9 mouse cellular contexts compared by ENCODE assay signal in genomic region chr19:45079769-45080515, GRCm38 (mm10). TPM values are rescaled to one million over a fixed set of nuclear protein-coding genes. Genes with fewer than 3 reads are reported as not detected.
DNase-seq lines count a peak whose midpoint lies in the region; ATAC-seq and TF ChIP-seq lines count a peak whose summit lies in the region.
"Had no signal": no experiment of that assay in that cellular context is flagged by ENCODE, and none has a peak within 500 bp of the region (broad histone marks: within the 10 kb centered on the region; RNA-seq: fewer than 3 reads in every experiment).

No protein-coding gene starts in this region.

- H3K36me3 ChIP-seq in hindbrain, embryonic 14.5 days (replicated peaks; ENCODE audit: control insufficient read depth, insufficient read depth), result no peaks in the 10 kb centered on the region
- H3K36me3 ChIP-seq in limb, embryonic 10.5 days, result no peaks in the 10 kb centered on the region
- no peaks in the 10 kb centered on the region for H3K36me3 ChIP-seq in midbrain, embryonic 11.5 days (ENCODE audit: control insufficient read depth, insufficient read depth, low read length)
- no peaks in the 10 kb centered on the region for H3K36me3 ChIP-seq in stomach, embryonic 14.5 days (ENCODE audit: control insufficient read depth, insufficient read depth, low read length)

- H3K27ac ChIP-seq in gastrocnemius, adult 2 months, result peak overlapping the region; percentile 68
- H3K27ac ChIP-seq in hindbrain, embryonic 14.5 days, result no peak overlapping the region
- H3K27ac ChIP-seq in limb, embryonic 10.5 days, result peak overlapping the region; percentile 42; the same call in 1 of the 2 replicates
- H3K27ac ChIP-seq in midbrain, embryonic 11.5 days (ENCODE audit: low read depth, low read length), result no peak overlapping the region
- H3K27ac ChIP-seq in stomach, embryonic 14.5 days (ENCODE audit: low read length), result 0 out of 2 replicates have a peak overlapping the region, but pooled peaks have one; percentile 11
- H3K27ac ChIP-seq: macrophage had no signal

- intact Hi-C loops in gastrocnemius, adult 2 months (cut with DNase I), result no loop called here

- H3K4me3 ChIP-seq in gastrocnemius, adult 2 months, result peak overlapping the region; percentile 63
- H3K4me3 ChIP-seq in hindbrain, embryonic 14.5 days (replicated peaks; ENCODE audit: low read length), result peak overlapping the region; percentile 22
- H3K4me3 ChIP-seq in limb, embryonic 10.5 days, result peak overlapping the region; percentile 45
- H3K4me3 ChIP-seq in midbrain, embryonic 11.5 days (ENCODE audit: low read depth, low read length), result peak overlapping the region; percentile 23
- peak overlapping the region; percentile 25 for H3K4me3 ChIP-seq in stomach, embryonic 14.5 days (ENCODE audit: low read depth, low read length)

- H3K9ac ChIP-seq in hindbrain, embryonic 14.5 days, result peak overlapping the region; percentile 39
- no peak overlapping the region for H3K9ac ChIP-seq in midbrain, embryonic 11.5 days (ENCODE audit: low read length)
- H3K9ac ChIP-seq in stomach, embryonic 14.5 days (replicated peaks; ENCODE audit: low read depth, low read length), result no peak overlapping the region; the same call in 1 of the 2 replicates

- H3K9me3 ChIP-seq in hindbrain, embryonic 14.5 days (ENCODE audit: control insufficient read depth, low read length), result no peaks in the 10 kb centered on the region
- H3K9me3 ChIP-seq in limb, embryonic 10.5 days (replicated peaks), result no peaks in the 10 kb centered on the region
- no peaks in the 10 kb centered on the region for H3K9me3 ChIP-seq in midbrain, embryonic 11.5 days (ENCODE audit: control insufficient read depth, low read length)
- no peaks in the 10 kb centered on the region for H3K9me3 ChIP-seq in stomach, embryonic 14.5 days (ENCODE audit: control insufficient read depth, low read depth, low read length)

- H3K4me2 ChIP-seq in hindbrain, embryonic 14.5 days (replicated peaks), result peak overlapping the region; percentile 52
- peak overlapping the region; percentile 27 for H3K4me2 ChIP-seq in midbrain, embryonic 11.5 days
- peak overlapping the region; percentile 47 for H3K4me2 ChIP-seq in stomach, embryonic 14.5 days (replicated peaks; ENCODE audit: low read depth, low read length)

- under 1% methylated on average over 45 of the region's 45 CpGs for WGBS in hindbrain, embryonic 14.5 days
- 1% methylated on average over 45 of the region's 45 CpGs for WGBS in limb, embryonic 10.5 days
- WGBS in midbrain, embryonic 11.5 days, result under 1% methylated on average over 45 of the region's 45 CpGs
- WGBS in stomach, embryonic 14.5 days, result under 1% methylated on average over 45 of the region's 45 CpGs

- ATAC-seq in hindbrain, embryonic 14.5 days (ENCODE audit: low FRiP score), result no peak
- ATAC-seq in midbrain, embryonic 11.5 days (ENCODE audit: low FRiP score), result no peak
- no peak for ATAC-seq in stomach, embryonic 14.5 days (ENCODE audit: insufficient number of reproducible peaks, insufficient read depth, low FRiP score, low read depth)

- DNase-seq in frontal cortex, postnatal 36 days (ENCODE audit: low spot score in 2 of 2), result peak; percentile 68 to 72
- DNase-seq in frontal cortex, postnatal 10 days (ENCODE audit: low spot score in 2 of 2), result no peak
- peak; percentile 72 for DNase-seq in cerebellum, adult 8-10 months
- peak; percentile 78 for DNase-seq in gastrocnemius, adult 2 months
- no peak for DNase-seq in hindbrain, embryonic 14.5 days (ENCODE audit: low spot score)
- DNase-seq in limb, embryonic 10.5 days (ENCODE audit: low spot score), result peak; percentile 74
- DNase-seq in midbrain, embryonic 11.5 days (ENCODE audit: low spot score, missing footprints), result peak; percentile 93

- no peak for TF ChIP-seq CTCF in gastrocnemius, adult 2 months (IDR thresholded peaks at IDR 0.05)

- H3K27me3 ChIP-seq in hindbrain, embryonic 14.5 days (ENCODE audit: control insufficient read depth, insufficient read depth, low read length), result peaks cover 83% of the 10 kb centered on the region
- peaks cover 97% of the 10 kb centered on the region for H3K27me3 ChIP-seq in limb, embryonic 10.5 days (ENCODE audit: low read depth, poor library complexity, severe bottlenecking)
- peaks cover 62% of the 10 kb centered on the region for H3K27me3 ChIP-seq in midbrain, embryonic 11.5 days (ENCODE audit: control insufficient read depth, insufficient read depth, low read length)
- peaks cover 50% of the 10 kb centered on the region for H3K27me3 ChIP-seq in stomach, embryonic 14.5 days (ENCODE audit: control insufficient read depth, insufficient read depth, low read length)

- peaks cover 28% of the 10 kb centered on the region for H3K4me1 ChIP-seq in hindbrain, embryonic 14.5 days (replicated peaks; ENCODE audit: control insufficient read depth, insufficient read depth, low read length)
- peaks cover 78% of the 10 kb centered on the region for H3K4me1 ChIP-seq in limb, embryonic 10.5 days
- H3K4me1 ChIP-seq in midbrain, embryonic 11.5 days (ENCODE audit: control insufficient read depth, insufficient read depth, low read length), result peaks cover 31% of the 10 kb centered on the region
- peaks cover 28% of the 10 kb centered on the region; the same call in 1 of the 2 replicates for H3K4me1 ChIP-seq in stomach, embryonic 14.5 days (ENCODE audit: control insufficient read depth, insufficient read depth, low read length)

RNA-seq across cellular contexts. Expression of gene Kazald1, which starts 4.9 kb away (rescaled TPM):
- 1 to 10 TPM; 4.2 to 5.9 TPM for total RNA-seq in gastrocnemius, adult 2 months (2021)
- 2.5 and 4.9 TPM in 2 replicates for polyA plus RNA-seq in hindbrain, embryonic 14.5 days (2014; fragmentation: Nextera tagmentation; extraction: Ambion mirVana)
- polyA plus RNA-seq in limb, embryonic 10.5 days (2016; fragmentation: Nextera tagmentation; extraction: Ambion mirVana), result 1.0 and 1.5 TPM in 2 replicates
- 0.38 and 0.39 TPM in 2 replicates for polyA plus RNA-seq in midbrain, embryonic 11.5 days (2014; fragmentation: Nextera tagmentation; extraction: Ambion mirVana)
- 1.3 and 4.7 TPM in 2 replicates for polyA plus RNA-seq in stomach, embryonic 14.5 days (2014; fragmentation: Nextera tagmentation; extraction: Ambion mirVana)

RNA-seq across cellular contexts. Expression of gene Sfxn3, which starts 32.6 kb away (rescaled TPM):
- 10 to 100 TPM; 17.1 to 25.1 TPM for total RNA-seq in gastrocnemius, adult 2 months (2021)
- polyA plus RNA-seq in hindbrain, embryonic 14.5 days (2014; fragmentation: Nextera tagmentation; extraction: Ambion mirVana), result 67.8 and 77.0 TPM in 2 replicates
- polyA plus RNA-seq in limb, embryonic 10.5 days (2016; fragmentation: Nextera tagmentation; extraction: Ambion mirVana), result 4.6 and 8.4 TPM in 2 replicates
- 17.7 and 20.4 TPM in 2 replicates for polyA plus RNA-seq in midbrain, embryonic 11.5 days (2014; fragmentation: Nextera tagmentation; extraction: Ambion mirVana)
- polyA plus RNA-seq in stomach, embryonic 14.5 days (2014; fragmentation: Nextera tagmentation; extraction: Ambion mirVana), result 28.8 and 34.5 TPM in 2 replicates

RNA-seq across cellular contexts. Expression of gene Pdzd7, which starts 34.4 kb away (rescaled TPM):
- total RNA-seq in gastrocnemius, adult 2 months (2021), result 1 to 10 TPM; 5.9 to 6.8 TPM
- 2.5 and 2.9 TPM in 2 replicates for polyA plus RNA-seq in hindbrain, embryonic 14.5 days (2014; fragmentation: Nextera tagmentation; extraction: Ambion mirVana)
- polyA plus RNA-seq in limb, embryonic 10.5 days (2016; fragmentation: Nextera tagmentation; extraction: Ambion mirVana), result 0.20 and 0.28 TPM in 2 replicates
- 0.17 and 0.19 TPM in 2 replicates for polyA plus RNA-seq in midbrain, embryonic 11.5 days (2014; fragmentation: Nextera tagmentation; extraction: Ambion mirVana)
- 0.62 TPM in 2 replicates for polyA plus RNA-seq in stomach, embryonic 14.5 days (2014; fragmentation: Nextera tagmentation; extraction: Ambion mirVana)
- polyA plus RNA-seq: macrophage had no signal

Comparison
In these comparisons a context has a peak if more than half of its experiments do, and no peak if none do; other contexts are left out.
1. DNase-seq: peak in frontal cortex, postnatal 36 days (2 of 2), cerebellum, adult 8-10 months (single experiment), gastrocnemius, adult 2 months (single experiment), limb, embryonic 10.5 days (single experiment) and midbrain, embryonic 11.5 days (single experiment); none in frontal cortex, postnatal 10 days (0 of 2) and hindbrain, embryonic 14.5 days (single experiment).
2. H3K27ac ChIP-seq: peak in gastrocnemius, adult 2 months (single experiment), limb, embryonic 10.5 days (single experiment) and stomach, embryonic 14.5 days (single experiment); none in hindbrain, embryonic 14.5 days (single experiment) and midbrain, embryonic 11.5 days (single experiment).
3. Peak in every context shown above with its lines, with median percentiles within 50 percentile points of each other: H3K4me3 ChIP-seq and H3K4me2 ChIP-seq.